Mouse (Mus musculus): ENCODE measurements at regions not wholly inside any gene's neighbourhood (a gene's known extent, or its start where the extent isn't known, plus 50 kb on each side); places are given as distances from the start of the nearest gene placed in this dataset.
"Not testable (repeated sequence)": the region's sequence is repeated elsewhere in the genome, so short reads cannot be mapped to it uniquely, and the experiment has no call there.

- DNase-seq (ENCODE audit: low read depth): peak; percentile 16
Measured at GRCm38 (mm10) chr6:64948839-64949238, 93.5 kb upstream of the Smarcad1 start.

DNA sequence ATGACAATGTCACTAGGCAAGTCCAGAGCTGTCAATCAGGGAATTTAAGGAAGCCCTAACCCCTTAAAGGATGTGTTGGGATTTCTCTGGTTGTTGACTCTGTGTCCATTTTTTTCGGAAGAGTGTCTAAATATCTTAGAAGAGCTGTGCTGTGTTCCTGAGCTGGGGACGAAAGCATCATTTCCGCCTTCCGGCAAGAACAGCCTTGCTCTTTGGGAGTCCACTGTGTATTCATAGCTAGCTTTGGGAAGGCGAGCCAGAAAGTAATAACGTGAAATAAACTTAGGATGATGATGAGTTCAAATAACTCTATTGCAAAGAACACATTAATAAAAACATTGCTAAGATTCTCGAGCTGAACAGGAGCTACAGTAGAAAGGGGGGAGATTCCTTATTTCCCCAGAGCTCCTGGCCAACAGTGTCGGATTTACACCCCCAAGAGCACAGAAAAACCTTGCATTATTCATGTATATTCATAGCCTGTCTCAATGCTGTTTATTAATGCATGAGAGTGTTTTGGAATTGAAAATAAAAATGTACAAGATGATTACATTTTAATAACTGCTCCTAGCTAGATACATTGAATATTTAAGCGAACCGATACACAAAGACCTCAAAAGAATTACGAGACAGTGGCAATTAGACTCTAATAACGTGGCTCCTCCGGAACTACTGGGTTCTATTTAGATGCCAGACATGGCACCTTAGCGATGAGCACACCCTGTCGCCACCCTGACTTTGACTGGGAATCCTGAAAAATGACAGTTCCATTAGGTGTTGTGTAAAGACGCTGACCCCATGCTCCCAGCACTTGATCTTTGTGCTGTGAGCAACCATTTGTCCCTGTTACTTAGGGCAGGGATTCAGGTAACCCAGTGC, 80.5 kb upstream of the Smarcad1 start:
- DNase-seq (ENCODE audit: low read depth): no peak

- no peak for DNase-seq (ENCODE audit: low read depth)
Measured at GRCm38 (mm10) chr6:64962612-64963011, 79.8 kb upstream of the Smarcad1 start.

DNA sequence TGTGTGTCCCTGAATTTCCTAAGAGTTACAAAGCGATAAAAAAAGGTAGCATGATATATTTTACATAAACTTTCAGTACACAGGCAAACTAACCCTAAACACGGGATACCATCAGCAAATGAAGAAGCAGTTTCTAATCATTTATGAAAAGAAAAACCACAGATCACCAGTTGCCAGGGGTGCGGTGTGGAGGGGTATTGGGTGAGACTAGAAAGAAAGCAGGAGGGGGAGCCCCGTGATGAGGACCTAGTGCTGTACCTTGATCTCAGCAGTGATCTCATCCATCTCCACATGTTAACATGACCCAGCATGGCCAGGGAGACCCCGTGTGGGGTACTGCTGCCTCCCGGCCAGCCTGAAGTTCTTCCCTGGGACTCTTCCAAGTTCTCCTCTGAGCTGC, 77.7 kb upstream of the Smarcad1 start:
- DNase-seq (ENCODE audit: low read depth): no peak

- no peak for DNase-seq (ENCODE audit: low read depth)
Measured at GRCm38 (mm10) chr6:64965203-64965602, 77.2 kb upstream of the Smarcad1 start.

DNA sequence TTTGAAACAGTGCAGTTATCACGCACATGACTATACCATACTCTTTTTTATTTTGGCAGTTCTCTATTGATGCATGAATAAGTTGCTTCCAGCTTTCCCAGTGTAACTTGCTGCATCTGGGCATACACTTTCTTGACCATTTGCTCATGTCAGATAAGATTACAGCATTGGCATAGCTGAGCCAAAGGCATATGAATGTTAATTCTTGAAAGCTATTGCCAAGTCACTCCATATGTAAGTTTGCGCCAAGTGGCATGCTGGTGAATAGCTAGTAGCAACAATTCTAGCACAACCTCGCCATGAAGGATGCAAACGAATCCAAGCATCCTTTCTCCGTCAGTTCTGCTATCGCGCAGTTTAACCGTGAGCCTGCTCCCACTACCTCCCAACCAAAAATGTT, 72.2 kb upstream of the Smarcad1 start:
- no peak for DNase-seq (ENCODE audit: low read depth)

GRCm38 (mm10) chr6:64973968-64974367, 68.4 kb upstream of the Smarcad1 start:
- peak; percentile 59 for DNase-seq (ENCODE audit: low read depth)

GRCm38 (mm10) chr6:64974453-64974852, 67.9 kb upstream of the Smarcad1 start:
- not testable (repeated sequence) for DNase-seq (ENCODE audit: low read depth)

- DNase-seq (ENCODE audit: low read depth): no peak
Measured at GRCm38 (mm10) chr6:64982132-64982531, 60.3 kb upstream of the Smarcad1 start.
